Mouse (Mus musculus) limb, embryonic 15.5 days (tissue): ENCODE data around the gene Scn11a. TPM values are rescaled to one million over a fixed set of nuclear protein-coding genes. Genes with fewer than 3 reads are reported as not detected.

ENCODE experiments used
- ATAC-seq: fragments of 200-750 bp; cut with Nextera tagmentation; 2 replicates; pipeline ENCODE4 v1.8.0; 2017; ENCODE audit warnings: low read depth, moderate TSS enrichment; ENCODE audit not compliant: insufficient number of reproducible peaks, low FRiP score, low TSS enrichment
- H3K27ac ChIP-seq: fragments of 300-500 bp; sonication (generic); 2 replicates; pipeline ENCODE4 v1.5.1; 2015; ENCODE audit warnings: moderate library complexity, mild to moderate bottlenecking, inconsistent platforms
- H3K27me3 ChIP-seq: fragments of 300-500 bp; sonication (generic); 2 replicates; pipeline ENCODE4 v1.6.1; 2015; ENCODE audit warnings: inconsistent platforms
- H3K36me3 ChIP-seq: fragments of 300-500 bp; sonication (generic); 2 replicates; pipeline ENCODE4 v1.6.1; 2015; ENCODE audit warnings: inconsistent platforms
- H3K4me1 ChIP-seq: fragments of 300-500 bp; sonication (generic); 2 replicates; pipeline ENCODE4 v1.6.1; 2015; ENCODE audit warnings: inconsistent platforms
- H3K4me2 ChIP-seq: fragments of 300-500 bp; sonication (generic); 2 replicates; pipeline ENCODE4 v1.6.1; 2015; ENCODE audit warnings: mild to moderate bottlenecking, inconsistent platforms
- H3K4me3 ChIP-seq: fragments of 300-500 bp; sonication (generic); 2 replicates; pipeline ENCODE4 v1.5.1; 2015; ENCODE audit warnings: mild to moderate bottlenecking, inconsistent platforms
- H3K9ac ChIP-seq: fragments of 300-500 bp; sonication (generic); 2 replicates; pipeline ENCODE4 v1.6.1; 2015; ENCODE audit warnings: inconsistent platforms
- H3K9me3 ChIP-seq: fragments of 300-500 bp; sonication (generic); 2 replicates; pipeline ENCODE4 v1.6.1; 2016; ENCODE audit warnings: inconsistent platforms
- WGBS: fragments of 180-500 bp; shearing (Covaris S2); methylation state at CpG from one replicate; pipeline ENCODE4 v1.1.7; 2015; 5-methylcytosine and 5-hydroxymethylcytosine counted together
- polyA plus RNA-seq: library from polyadenylated mRNA; unstranded; fragments of >200 nt; fragmentation: Nextera tagmentation; extraction: Ambion mirVana; gene quantifications from 2 replicates; pipeline ENCODE4 v1.2.1, GENCODE M21; 2015

Scn11a gene
- polyA plus RNA-seq, 1 experiment from 2014 or later, result 0.09 TPM

DNA sequence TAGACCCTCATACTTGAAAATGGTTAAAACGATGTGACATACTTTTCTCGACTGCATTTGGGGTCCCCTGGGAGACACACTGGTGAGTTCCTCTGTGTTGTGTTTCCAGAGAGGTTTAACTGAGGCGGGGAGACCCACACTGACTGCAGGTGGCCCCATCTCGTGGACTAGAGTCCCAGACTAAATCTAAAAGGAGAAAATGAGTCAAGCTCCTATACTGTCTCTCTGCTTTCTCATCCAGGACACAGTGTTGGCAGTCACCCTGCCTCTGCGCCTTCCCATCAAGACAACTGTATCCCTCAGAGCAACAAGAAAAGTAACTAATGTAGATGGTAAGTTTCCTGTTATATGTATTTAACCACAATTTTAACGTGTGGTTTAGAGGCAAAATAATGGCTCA is 15.9 kb upstream of the Scn11a start:
- Histone ChIP-seq H3K27me3 (no peaks in the 10 kb centered on the region), H3K27ac (no peak overlapping the region), H3K9ac (no peak overlapping the region), H3K9me3 (no peaks in the 10 kb centered on the region), H3K4me1 (peaks cover 5% of the 10 kb centered on the region), H3K4me3 (no peak overlapping the region), H3K4me2 (no peak overlapping the region), H3K36me3 (no peaks in the 10 kb centered on the region)
- 66% methylated on average over 6 of the region's 6 CpGs for WGBS
- ATAC-seq, result no peak

DNA sequence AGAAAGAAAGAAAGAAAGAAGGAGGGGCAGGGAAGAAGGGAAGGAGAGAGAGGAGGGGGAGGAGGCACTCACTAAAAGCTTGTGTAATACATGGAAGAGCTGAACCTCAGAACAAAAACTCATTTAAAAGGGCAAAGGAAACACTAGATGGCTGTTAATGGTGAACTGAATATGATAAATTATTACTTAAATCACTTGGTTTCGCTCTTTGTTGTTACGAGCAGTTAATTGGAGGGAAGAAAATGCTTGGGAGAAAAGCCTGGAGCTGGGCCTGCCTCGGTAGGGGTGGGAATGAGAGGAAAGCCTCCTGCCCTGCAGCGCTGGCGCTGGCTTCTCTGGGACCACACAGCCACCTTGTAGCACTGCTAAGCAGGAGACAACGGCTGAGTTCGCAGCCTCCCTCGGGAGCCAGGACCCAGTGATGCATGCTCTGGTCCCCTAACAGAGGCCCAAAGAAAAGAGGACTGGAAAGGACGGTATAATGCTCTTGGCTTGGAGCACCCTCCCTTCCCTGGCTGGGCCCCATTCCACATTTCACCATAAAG is 10.4 kb upstream of the Scn11a start:
- no peak overlapping the region for H3K9ac ChIP-seq
- WGBS, result 37% methylated on average over 9 of the region's 9 CpGs
- H3K27me3 ChIP-seq, result no peaks in the 10 kb centered on the region
- H3K36me3 ChIP-seq, result no peaks in the 10 kb centered on the region
- no peak overlapping the region for H3K4me3 ChIP-seq
- no peak for ATAC-seq
- no peak overlapping the region for H3K27ac ChIP-seq
- H3K4me1 ChIP-seq, result peaks cover 6% of the 10 kb centered on the region
- H3K9me3 ChIP-seq, result no peaks in the 10 kb centered on the region
- no peak overlapping the region for H3K4me2 ChIP-seq

DNA sequence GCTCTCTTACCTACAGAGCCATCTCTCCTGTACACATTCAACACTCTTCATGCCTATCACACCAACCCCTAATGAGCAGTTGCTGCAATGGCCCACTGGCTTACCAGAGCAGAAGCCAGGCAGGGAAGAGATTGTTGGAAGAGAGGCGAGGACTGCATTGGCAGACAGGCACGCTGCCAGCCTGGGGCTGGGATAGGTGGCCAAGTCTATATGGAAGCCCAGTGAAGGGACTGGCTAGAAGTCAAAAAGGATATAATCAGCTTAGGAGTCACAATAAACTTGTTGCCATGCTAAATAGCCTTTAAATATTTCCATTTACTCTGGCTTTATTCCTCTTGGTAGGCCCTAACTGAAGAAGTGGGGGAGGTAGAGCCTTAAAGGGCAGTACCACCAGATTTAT is 5.7 kb upstream of the Scn11a start:
- H3K27ac ChIP-seq, result no peak overlapping the region
- H3K4me2 ChIP-seq, result no peak overlapping the region
- H3K9ac ChIP-seq, result no peak overlapping the region
- no peak for ATAC-seq
- no peaks in the 10 kb centered on the region for H3K27me3 ChIP-seq
- peaks cover 3% of the 10 kb centered on the region for H3K4me1 ChIP-seq
- 67% methylated on average over 2 of the region's 2 CpGs for WGBS
- no peak overlapping the region for H3K4me3 ChIP-seq
- H3K9me3 ChIP-seq, result no peaks in the 10 kb centered on the region
- H3K36me3 ChIP-seq, result no peaks in the 10 kb centered on the region

DNA sequence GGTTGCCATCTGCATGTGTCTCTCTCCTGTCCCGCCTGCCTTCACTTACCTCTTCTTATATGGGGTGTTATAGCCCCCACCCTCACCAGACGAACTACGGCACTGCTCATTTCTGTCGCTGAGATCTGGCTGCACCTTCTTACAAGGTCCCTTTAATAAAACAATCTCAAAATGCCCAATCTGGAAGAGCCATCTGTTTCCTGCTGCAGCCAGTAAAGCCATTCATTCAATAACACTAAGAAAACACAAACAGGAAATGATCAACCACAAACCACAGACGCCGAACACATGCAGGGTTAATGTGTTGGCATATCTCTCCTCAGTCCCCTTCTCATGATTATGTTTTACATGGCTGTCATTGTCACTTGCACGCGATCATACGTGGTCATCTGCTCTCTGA is 1.5 kb downstream of the Scn11a start:
- Histone ChIP-seq H3K27me3 (no peaks in the 10 kb centered on the region), H3K36me3 (no peaks in the 10 kb centered on the region), H3K9me3 (no peaks in the 10 kb centered on the region), H3K4me3 (no peak overlapping the region), H3K27ac (no peak overlapping the region), H3K9ac (no peak overlapping the region), H3K4me2 (no peak overlapping the region), H3K4me1 (peaks cover 10% of the 10 kb centered on the region; the same call in 1 of the 2 replicates)
- WGBS, result 34% methylated on average over 9 of the region's 9 CpGs
- ATAC-seq, result no peak

DNA sequence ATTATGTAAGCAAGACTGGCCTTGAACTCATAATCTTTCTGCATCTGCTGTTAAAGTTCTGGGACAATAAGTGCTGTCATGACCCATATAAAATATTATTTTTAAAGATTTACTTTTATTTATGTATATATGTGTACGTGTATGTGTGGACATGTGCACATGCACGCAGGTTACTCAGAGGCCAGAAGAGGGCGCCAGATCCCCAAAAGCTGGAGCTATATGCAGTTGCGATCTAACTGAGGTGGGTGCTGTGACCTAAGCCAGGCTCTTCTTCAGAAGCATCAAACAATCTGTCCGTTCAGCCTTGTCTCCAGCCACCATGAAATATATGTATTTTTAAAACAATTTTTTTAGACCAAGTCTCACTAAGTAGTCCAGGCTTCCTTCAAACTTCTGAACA is 11.6 kb downstream of the Scn11a start:
- H3K4me1 ChIP-seq, result no peaks in the 10 kb centered on the region
- no peak overlapping the region for H3K9ac ChIP-seq
- no peak for ATAC-seq
- no peak overlapping the region for H3K27ac ChIP-seq
- 93% methylated on average over 5 of the region's 5 CpGs for WGBS
- no peaks in the 10 kb centered on the region for H3K27me3 ChIP-seq
- H3K4me2 ChIP-seq, result no peak overlapping the region
- no peaks in the 10 kb centered on the region for H3K9me3 ChIP-seq
- no peak overlapping the region for H3K4me3 ChIP-seq
- H3K36me3 ChIP-seq, result no peaks in the 10 kb centered on the region

DNA sequence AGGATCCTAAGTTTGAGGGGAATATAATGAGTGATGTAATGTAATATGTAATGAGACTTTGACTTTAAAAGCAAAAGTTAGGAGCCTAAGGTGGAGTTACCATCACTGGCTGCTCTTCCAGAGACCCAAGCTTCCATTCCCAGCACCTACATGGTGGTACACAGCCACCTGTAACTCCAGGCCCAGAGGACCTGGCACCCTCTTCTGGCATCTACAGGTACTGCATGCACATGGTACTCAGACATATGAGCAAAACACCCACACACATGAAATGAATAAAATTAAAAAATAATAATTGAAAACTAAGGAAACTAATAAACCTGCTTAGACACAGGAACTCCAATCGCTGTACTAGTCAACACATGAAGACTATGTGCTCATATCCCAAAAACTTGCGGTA is 18.8 kb downstream of the Scn11a start:
- no peak for ATAC-seq
- Histone ChIP-seq H3K4me2 (no peak overlapping the region), H3K27ac (no peak overlapping the region), H3K27me3 (no peaks in the 10 kb centered on the region), H3K9me3 (no peaks in the 10 kb centered on the region), H3K4me1 (peaks cover under 1% of the 10 kb centered on the region; the same call in 1 of the 2 replicates), H3K36me3 (no peaks in the 10 kb centered on the region), H3K4me3 (no peak overlapping the region), H3K9ac (no peak overlapping the region)
- 75% methylated on average over 2 of the region's 2 CpGs for WGBS

DNA sequence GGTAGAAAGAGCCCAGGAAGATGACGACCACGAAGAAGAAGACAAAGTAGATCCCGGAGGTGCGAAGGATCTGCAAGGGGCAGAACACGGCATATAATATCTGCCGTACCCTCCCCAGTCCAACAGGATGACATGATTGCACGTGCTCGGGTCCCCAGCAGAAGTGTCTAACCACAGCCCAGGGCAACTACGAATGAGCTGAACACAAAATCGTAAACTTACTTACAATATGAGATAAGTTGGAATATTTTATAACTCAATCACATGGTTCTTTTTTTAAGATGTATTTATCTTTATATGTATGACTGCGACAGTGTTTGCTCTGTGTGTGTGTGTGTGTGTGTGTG is 20.8 kb downstream of the Scn11a start:
- H3K9me3 ChIP-seq, result no peaks in the 10 kb centered on the region
- H3K4me1 ChIP-seq, result peaks cover 4% of the 10 kb centered on the region; the same call in 1 of the 2 replicates
- H3K27me3 ChIP-seq, result no peaks in the 10 kb centered on the region
- no peaks in the 10 kb centered on the region for H3K36me3 ChIP-seq
- H3K27ac ChIP-seq, result no peak overlapping the region
- H3K9ac ChIP-seq, result no peak overlapping the region
- no peak overlapping the region for H3K4me2 ChIP-seq
- 83% methylated on average over 11 of the region's 11 CpGs for WGBS
- H3K4me3 ChIP-seq, result no peak overlapping the region
- ATAC-seq, result no peak

DNA sequence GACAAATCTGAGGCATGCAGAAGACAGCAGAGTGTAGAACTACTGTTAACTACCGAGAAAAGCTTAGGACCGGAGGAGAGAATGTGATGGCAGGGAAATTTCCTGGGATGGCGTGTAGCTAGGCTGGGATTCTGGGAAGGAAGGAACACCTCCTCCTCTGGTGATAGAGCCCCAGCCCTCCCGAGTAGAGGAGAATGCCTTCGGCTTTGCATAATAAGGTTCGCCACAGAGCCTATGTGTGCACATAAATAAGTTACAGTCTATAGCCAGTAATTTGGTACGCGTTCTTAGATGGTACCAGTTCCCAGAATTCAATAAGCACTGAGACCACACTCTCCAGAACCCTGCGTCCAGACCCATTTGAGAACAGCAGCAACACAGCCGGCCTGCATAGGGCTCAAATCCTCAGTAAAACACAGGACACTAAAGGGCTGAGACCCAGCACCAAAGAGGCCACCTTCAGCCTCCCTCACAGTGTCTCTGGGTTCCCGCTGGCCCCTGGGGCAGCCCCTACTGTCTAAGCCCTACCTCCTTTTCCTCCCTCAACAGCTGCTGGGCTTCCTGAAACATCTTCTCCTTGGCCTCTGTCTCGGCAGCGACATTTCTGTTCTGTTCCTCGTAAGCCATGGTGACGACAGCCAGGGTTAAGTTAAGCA is 21.3 kb downstream of the Scn11a start:
- 69% methylated on average over 15 of the region's 15 CpGs for WGBS
- Histone ChIP-seq H3K4me3 (no peak overlapping the region), H3K36me3 (no peaks in the 10 kb centered on the region), H3K9me3 (no peaks in the 10 kb centered on the region), H3K27ac (no peak overlapping the region), H3K9ac (no peak overlapping the region), H3K4me2 (no peak overlapping the region), H3K27me3 (no peaks in the 10 kb centered on the region), H3K4me1 (peaks cover 4% of the 10 kb centered on the region; the same call in 1 of the 2 replicates)
- no peak for ATAC-seq

DNA sequence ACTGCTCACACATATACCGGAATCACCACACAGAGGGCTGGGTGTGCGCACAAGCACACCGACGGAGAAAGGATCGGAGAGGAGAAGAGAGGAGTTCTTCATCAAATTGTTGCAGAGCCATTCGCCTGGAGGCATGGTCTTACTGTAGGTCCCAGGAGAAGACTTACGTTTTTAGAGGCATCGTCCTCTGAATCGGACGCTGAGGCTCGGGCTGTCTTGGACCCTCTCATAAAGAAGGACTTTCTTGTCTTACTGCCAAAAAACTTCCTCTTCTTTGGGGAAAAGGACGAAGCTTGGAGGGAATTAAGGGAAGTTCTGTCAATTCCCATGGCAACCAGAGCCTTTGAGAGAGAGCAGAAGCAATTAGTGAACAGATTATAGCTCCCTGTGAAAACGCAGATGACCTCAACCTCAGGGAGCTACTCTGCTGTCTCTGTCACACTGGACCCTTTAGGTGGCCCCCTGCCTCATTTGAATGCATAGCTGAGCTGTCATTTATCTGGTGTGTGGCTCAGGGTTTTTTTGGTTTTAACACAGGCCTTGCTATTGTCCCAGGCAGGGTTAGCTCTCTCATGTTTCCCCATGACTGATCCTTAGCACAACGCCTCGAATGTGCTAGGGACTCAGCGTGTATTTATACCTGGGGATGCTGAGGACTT is 22.0 kb downstream of the Scn11a start:
- Histone ChIP-seq H3K27me3 (no peaks in the 10 kb centered on the region), H3K4me1 (peaks cover 4% of the 10 kb centered on the region; the same call in 1 of the 2 replicates), H3K9ac (no peak overlapping the region), H3K4me2 (no peak overlapping the region), H3K27ac (no peak overlapping the region), H3K9me3 (no peaks in the 10 kb centered on the region), H3K36me3 (no peaks in the 10 kb centered on the region), H3K4me3 (no peak overlapping the region)
- WGBS, result 50% methylated on average over 16 of the region's 16 CpGs
- ATAC-seq, result no peak

DNA sequence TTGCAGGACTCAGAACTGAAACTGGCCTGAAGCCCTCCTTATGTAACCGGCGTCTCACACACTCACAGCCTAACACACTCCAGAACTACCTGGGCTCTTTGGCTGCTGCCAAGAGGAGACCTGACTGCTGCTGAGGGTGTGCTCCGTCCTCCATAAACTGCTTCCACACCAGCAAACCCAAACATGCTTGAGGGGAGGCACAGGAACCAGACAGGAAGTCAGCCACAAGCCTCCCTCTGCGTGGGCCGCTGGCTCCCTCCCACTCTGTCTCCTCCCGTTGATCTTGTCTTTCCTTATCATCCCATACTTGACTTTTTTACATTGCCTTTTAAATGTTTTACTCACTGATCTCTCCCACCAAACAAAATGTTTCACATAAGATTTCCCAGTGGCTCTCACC is 23.8 kb downstream of the Scn11a start:
- WGBS, result 39% methylated on average over 6 of the region's 6 CpGs
- H3K4me3 ChIP-seq, result no peak overlapping the region
- peaks cover 4% of the 10 kb centered on the region; the same call in 1 of the 2 replicates for H3K4me1 ChIP-seq
- no peaks in the 10 kb centered on the region for H3K9me3 ChIP-seq
- no peaks in the 10 kb centered on the region for H3K27me3 ChIP-seq
- ATAC-seq, result no peak
- H3K27ac ChIP-seq, result no peak overlapping the region
- no peaks in the 10 kb centered on the region for H3K36me3 ChIP-seq
- no peak overlapping the region for H3K9ac ChIP-seq
- H3K4me2 ChIP-seq, result no peak overlapping the region

DNA sequence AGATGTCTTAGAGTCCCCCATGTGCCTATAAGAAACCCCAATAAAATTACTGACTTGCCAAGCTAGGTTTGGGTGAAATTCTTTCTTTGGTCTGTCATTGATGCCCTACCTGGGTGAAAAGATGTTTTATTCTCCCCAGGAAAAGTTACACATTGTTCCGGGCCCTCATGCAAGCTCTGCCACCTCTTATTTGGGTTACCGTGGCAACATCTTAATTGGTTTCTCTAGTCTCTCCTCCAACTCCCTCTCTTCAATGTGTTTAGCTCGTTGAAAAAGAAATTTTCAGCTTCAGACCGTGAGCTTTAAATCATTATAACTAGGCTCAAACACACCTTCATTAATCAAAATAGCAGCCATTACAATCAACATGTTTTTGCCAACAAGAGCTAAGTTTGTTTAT is 28.5 kb downstream of the Scn11a start:
- WGBS, result 72% methylated on average over 4 of the region's 4 CpGs
- H3K9me3 ChIP-seq, result no peaks in the 10 kb centered on the region
- no peaks in the 10 kb centered on the region for H3K27me3 ChIP-seq
- peaks cover 4% of the 10 kb centered on the region; the same call in 1 of the 2 replicates for H3K4me1 ChIP-seq
- H3K36me3 ChIP-seq, result no peaks in the 10 kb centered on the region
- no peak for ATAC-seq
- no peak overlapping the region for H3K27ac ChIP-seq
- H3K4me3 ChIP-seq, result no peak overlapping the region
- H3K9ac ChIP-seq, result no peak overlapping the region
- H3K4me2 ChIP-seq, result no peak overlapping the region

DNA sequence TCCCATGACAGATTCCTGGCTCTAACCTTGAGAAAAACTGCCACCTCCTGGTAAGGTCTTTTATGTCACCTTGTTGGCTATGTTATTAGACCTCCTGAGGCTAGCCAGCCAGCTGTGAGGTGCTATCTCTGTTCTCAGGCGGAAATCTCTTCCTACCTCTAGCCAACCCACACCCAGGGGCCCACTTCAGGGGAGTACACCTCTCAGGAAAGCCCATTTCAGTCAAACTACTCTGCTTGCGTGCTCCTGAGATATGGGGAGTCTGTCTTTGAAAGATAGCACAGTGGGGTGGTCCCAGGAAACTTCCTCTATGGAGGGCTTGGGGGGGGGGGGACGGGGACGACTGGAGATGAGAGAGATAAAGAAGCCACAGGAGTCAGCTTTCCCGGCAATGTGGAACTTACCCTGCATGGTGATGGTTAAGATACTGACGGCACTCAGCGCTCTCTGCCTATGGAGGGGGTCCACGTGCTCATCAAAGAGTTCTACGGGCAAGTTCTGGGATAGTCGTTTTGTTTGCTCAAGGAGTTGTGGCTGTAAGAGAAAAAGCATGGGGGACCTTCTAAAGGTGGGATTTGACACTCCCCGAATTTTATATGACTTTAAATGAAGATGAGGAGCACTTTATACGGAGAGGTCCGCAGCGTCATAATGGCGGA is 29.9 kb downstream of the Scn11a start:
- Histone ChIP-seq H3K4me1 (no peaks in the 10 kb centered on the region), H3K36me3 (no peaks in the 10 kb centered on the region), H3K9ac (no peak overlapping the region), H3K4me2 (no peak overlapping the region), H3K9me3 (no peaks in the 10 kb centered on the region), H3K27me3 (no peaks in the 10 kb centered on the region), H3K4me3 (no peak overlapping the region), H3K27ac (no peak overlapping the region)
- WGBS, result 80% methylated on average over 15 of the region's 15 CpGs
- ATAC-seq, result no peak
